Mouse (Mus musculus): ENCODE data around the gene Drg1.
A peak's percentile ranks its signal among the peaks of the same experiment; 100 is the strongest.
"Not testable (repeated sequence)": the region's sequence is repeated elsewhere in the genome, so short reads cannot be mapped to it uniquely, and the experiment has no call there.

Gene Drg1

GRCm38 (mm10) chr11:3165210-3165782, 100.9 kb downstream of the Drg1 start:
- DNase-seq, result not testable (repeated sequence)

GRCm38 (mm10) chr11:3163661-3164060, 102.6 kb downstream of the Drg1 start:
- not testable (repeated sequence) for DNase-seq

GRCm38 (mm10) chr11:3163122-3163521, 103.1 kb downstream of the Drg1 start:
- DNase-seq, result not testable (repeated sequence)

- DNase-seq, result peak; percentile 41
Observed at GRCm38 (mm10) chr11:3162236-3162897, 103.8 kb downstream of the Drg1 start.

- peak; percentile 39 for DNase-seq
Observed at GRCm38 (mm10) chr11:3161370-3161769, 104.8 kb downstream of the Drg1 start.

- not testable (repeated sequence) for DNase-seq
Observed at GRCm38 (mm10) chr11:3158800-3159199, 107.4 kb downstream of the Drg1 start.

GRCm38 (mm10) chr11:3157996-3158395, 108.2 kb downstream of the Drg1 start:
- not testable (repeated sequence) for DNase-seq

GRCm38 (mm10) chr11:3156991-3157390, 109.2 kb downstream of the Drg1 start:
- DNase-seq, result not testable (repeated sequence)

- peak; percentile 42 for DNase-seq
Observed at GRCm38 (mm10) chr11:3153666-3154397, 112.4 kb downstream of the Drg1 start.

- not testable (repeated sequence) for DNase-seq
Observed at GRCm38 (mm10) chr11:3151358-3151757, 114.9 kb downstream of the Drg1 start.

GRCm38 (mm10) chr11:3150677-3151003, 115.6 kb downstream of the Drg1 start:
- not testable (repeated sequence) for DNase-seq

- not testable (repeated sequence) for DNase-seq
Observed at GRCm38 (mm10) chr11:3150003-3150676, 116.1 kb downstream of the Drg1 start.

GRCm38 (mm10) chr11:3149471-3149870, 116.7 kb downstream of the Drg1 start:
- DNase-seq, result not testable (repeated sequence)

- not testable (repeated sequence) for DNase-seq
Observed at GRCm38 (mm10) chr11:3146806-3147205, 119.4 kb downstream of the Drg1 start.

- DNase-seq, result not testable (repeated sequence)
Observed at GRCm38 (mm10) chr11:3145359-3146165, 120.7 kb downstream of the Drg1 start.

GRCm38 (mm10) chr11:3143984-3144383, 122.2 kb downstream of the Drg1 start:
- not testable (repeated sequence) for DNase-seq

- peak; percentile 81 for DNase-seq
Observed at GRCm38 (mm10) chr11:3142413-3142812, 123.8 kb downstream of the Drg1 start.

- DNase-seq, result not testable (repeated sequence)
Observed at GRCm38 (mm10) chr11:3140967-3141535, 125.2 kb downstream of the Drg1 start.

- not testable (repeated sequence) for DNase-seq
Observed at GRCm38 (mm10) chr11:3138323-3138722, 127.9 kb downstream of the Drg1 start.
